In the genomic region with DNA sequence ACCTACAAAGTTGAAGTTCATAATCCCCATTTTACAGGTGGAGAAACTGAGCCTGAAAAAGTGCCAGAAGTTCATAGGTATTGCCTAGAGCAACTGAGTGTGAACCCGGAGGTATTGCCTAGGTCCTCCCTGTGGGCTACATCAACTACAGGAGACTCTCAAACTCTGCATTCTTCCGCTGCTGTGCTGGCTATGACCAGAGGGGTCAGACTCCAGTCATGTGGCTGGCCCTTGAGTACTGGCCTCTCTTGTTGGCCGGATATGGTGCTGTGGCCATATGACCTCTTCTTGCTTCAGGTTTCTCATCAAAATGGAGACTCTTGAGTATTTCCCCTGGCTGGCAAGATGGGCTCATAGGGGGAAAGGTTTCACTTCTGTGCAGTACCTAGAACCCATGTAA, we compare ENCODE assay signal across 27 mouse cellular contexts. TPM values are rescaled to one million over a fixed set of nuclear protein-coding genes. Genes with fewer than 3 reads are reported as not detected.
DNase-seq lines count a peak whose midpoint lies in the region; ATAC-seq and TF ChIP-seq lines count a peak whose summit lies in the region.
"Had no signal": no experiment of that assay in that cellular context is flagged by ENCODE, and none has a peak within 500 bp of the region (broad histone marks: within the 10 kb centered on the region; RNA-seq: fewer than 3 reads in every experiment).

No protein-coding gene starts in this region.

- H3K27me3 ChIP-seq in heart, postnatal 0 days (ENCODE audit: control insufficient read depth, insufficient read depth, low read length): no peaks in the 10 kb centered on the region
- peaks cover 2% of the 10 kb centered on the region; the same call in 1 of the 2 replicates for H3K27me3 ChIP-seq in heart, embryonic 11.5 days (ENCODE audit: control insufficient read depth, insufficient read depth, low read length)
- peaks cover 11% of the 10 kb centered on the region for H3K27me3 ChIP-seq in liver, embryonic 14.5 days (ENCODE audit: control insufficient read depth, insufficient read depth, low read length)
- H3K27me3 ChIP-seq in liver, embryonic 12.5 days (replicated peaks): peaks cover 22% of the 10 kb centered on the region
- H3K27me3 ChIP-seq in intestine, postnatal 0 days (replicated peaks; ENCODE audit: control insufficient read depth, insufficient read depth, low read length): no peaks in the 10 kb centered on the region
- H3K27me3 ChIP-seq: Patski had no signal

- ATAC-seq in heart, postnatal 0 days (ENCODE audit: insufficient read depth, low read depth): no peak
- ATAC-seq in heart, embryonic 11.5 days (replicated peaks; ENCODE audit: insufficient number of reproducible peaks, low FRiP score, low TSS enrichment): no peak
- ATAC-seq in liver, embryonic 14.5 days (ENCODE audit: insufficient read depth): no peak
- no peak for ATAC-seq in liver, embryonic 12.5 days
- ATAC-seq in intestine, postnatal 0 days: no peak
- no peak for ATAC-seq in erythroid progenitor cell, adult 5-6 weeks (replicated peaks; ENCODE audit: low FRiP score, poor library complexity, severe bottlenecking)
- ATAC-seq: activated CD4-positive, CD25-positive, alpha-beta regulatory T cell, adult 4 months; forebrain, embryonic 13.5 days; forebrain, postnatal 0 days; Patski had no signal

- H3K4me1 ChIP-seq in heart, postnatal 0 days (ENCODE audit: control insufficient read depth, insufficient read depth): peaks cover 45% of the 10 kb centered on the region
- peaks cover 57% of the 10 kb centered on the region for H3K4me1 ChIP-seq in heart, embryonic 11.5 days (ENCODE audit: control insufficient read depth, insufficient read depth, low read length)
- peaks cover 6 to 44% of the 10 kb centered on the region in 2 experiments for H3K4me1 ChIP-seq in liver, embryonic 14.5 days (replicated peaks; ENCODE audit: control insufficient read depth in 2 of 2, insufficient read depth in 2 of 2, low read length in 1 of 2)
- peaks cover 75% of the 10 kb centered on the region for H3K4me1 ChIP-seq in liver, embryonic 12.5 days
- peaks cover 12% of the 10 kb centered on the region; the same call in 1 of the 2 replicates for H3K4me1 ChIP-seq in intestine, postnatal 0 days (replicated peaks; ENCODE audit: control insufficient read depth, insufficient read depth, low read length)

- DNase-seq in heart, postnatal 0 days (ENCODE audit: low spot score): no peak
- no peak for DNase-seq in liver, embryonic 14.5 days (ENCODE audit: low read depth in 3 of 3, low spot score in 3 of 3)
- peak; percentile 42 for DNase-seq in lung, postnatal 36 days
- DNase-seq in lung, postnatal 25 days (ENCODE audit: low spot score): no peak
- DNase-seq: adrenal gland, postnatal 14 days; cerebellum, adult 18-20 months; cerebellum, adult 9-11 months; cerebellum, postnatal 36 days; forebrain, postnatal 0 days; gastrocnemius, postnatal 14 days; heart, adult 2 months; heart, postnatal 10 days had no signal

- no peaks in the 10 kb centered on the region for H3K36me3 ChIP-seq in heart, postnatal 0 days (replicated peaks; ENCODE audit: control insufficient read depth, insufficient read depth, low read length)
- H3K36me3 ChIP-seq in heart, embryonic 11.5 days (ENCODE audit: control insufficient read depth, insufficient read depth, low read length): no peaks in the 10 kb centered on the region
- H3K36me3 ChIP-seq in liver, embryonic 14.5 days (replicated peaks; ENCODE audit: control insufficient read depth, insufficient read depth, low read depth): no peaks in the 10 kb centered on the region
- no peaks in the 10 kb centered on the region for H3K36me3 ChIP-seq in liver, embryonic 12.5 days
- no peaks in the 10 kb centered on the region; the same call in 1 of the 2 replicates for H3K36me3 ChIP-seq in intestine, postnatal 0 days (ENCODE audit: control insufficient read depth, insufficient read depth)
- H3K36me3 ChIP-seq: embryonic facial prominence, embryonic 13.5 days; heart, embryonic 13.5 days had no signal

- no peak overlapping the region for H3K4me2 ChIP-seq in heart, postnatal 0 days (ENCODE audit: low read depth, low read length)
- H3K4me2 ChIP-seq in heart, embryonic 11.5 days: no peak overlapping the region
- H3K4me2 ChIP-seq in liver, embryonic 14.5 days (ENCODE audit: low read depth): no peak overlapping the region
- H3K4me2 ChIP-seq in liver, embryonic 12.5 days: no peak overlapping the region
- H3K4me2 ChIP-seq in intestine, postnatal 0 days (replicated peaks; ENCODE audit: low read depth): 0 out of 2 replicates have a peak overlapping the region, but pooled peaks have one; percentile 10
- H3K4me2 ChIP-seq: embryonic facial prominence, embryonic 13.5 days; forebrain, embryonic 13.5 days; heart, embryonic 13.5 days; hindbrain, embryonic 14.5 days had no signal

- TF ChIP-seq EP300 in heart, postnatal 0 days (IDR thresholded peaks at IDR 0.05; ENCODE audit: low read depth): no peak
- no peak for TF ChIP-seq EP300 in liver, embryonic 14.5 days (IDR thresholded peaks at IDR 0.05; ENCODE audit: low read depth)

- no peak overlapping the region for H3K9ac ChIP-seq in heart, postnatal 0 days (replicated peaks; ENCODE audit: low read depth, low read length)
- no peak overlapping the region for H3K9ac ChIP-seq in heart, embryonic 11.5 days (ENCODE audit: low read depth, low read length)
- H3K9ac ChIP-seq in liver, embryonic 14.5 days (replicated peaks): no peak overlapping the region
- H3K9ac ChIP-seq in liver, embryonic 12.5 days: no peak overlapping the region
- no peak overlapping the region for H3K9ac ChIP-seq in intestine, postnatal 0 days (ENCODE audit: low read depth, low read length)
- H3K9ac ChIP-seq: embryonic facial prominence, embryonic 13.5 days; forebrain, embryonic 13.5 days; forebrain, postnatal 0 days; hindbrain, embryonic 14.5 days had no signal

- 75% methylated on average over 3 of the region's 3 CpGs for WGBS in heart, postnatal 0 days
- 67% methylated on average over 3 of the region's 3 CpGs for WGBS in heart, embryonic 11.5 days (ENCODE audit: insufficient replicate concordance)
- WGBS in liver, embryonic 14.5 days (ENCODE audit: insufficient replicate concordance): 55% methylated on average over 3 of the region's 3 CpGs
- WGBS in liver, embryonic 12.5 days (ENCODE audit: insufficient replicate concordance): 71% methylated on average over 3 of the region's 3 CpGs
- 66% methylated on average over 3 of the region's 3 CpGs for WGBS in intestine, postnatal 0 days

- peak; percentile 10; the same call in 1 of the 2 replicates for TF ChIP-seq CTCF in heart, postnatal 0 days (IDR thresholded peaks at IDR 0.05; ENCODE audit: low read depth)
- TF ChIP-seq CTCF in liver, embryonic 14.5 days (IDR thresholded peaks at IDR 0.05; ENCODE audit: low read depth): 0 out of 2 replicates have a peak, but pooled peaks have one; percentile 4
- TF ChIP-seq CTCF in intestine, postnatal 0 days (IDR thresholded peaks at IDR 0.05; ENCODE audit: low read depth): peak; percentile 43

- no peak overlapping the region for H3K4me3 ChIP-seq in heart, postnatal 0 days (ENCODE audit: low read depth, low read length)
- no peak overlapping the region for H3K4me3 ChIP-seq in heart, embryonic 11.5 days (ENCODE audit: low read depth, low read length)
- no peak overlapping the region for H3K4me3 ChIP-seq in liver, embryonic 14.5 days (ENCODE audit: insufficient read depth in 1 of 2, low read depth in 2 of 2, low read length in 2 of 2)
- no peak overlapping the region for H3K4me3 ChIP-seq in liver, embryonic 12.5 days
- H3K4me3 ChIP-seq in intestine, postnatal 0 days (ENCODE audit: low read depth, low read length): no peak overlapping the region
- H3K4me3 ChIP-seq: embryonic facial prominence, embryonic 13.5 days; forebrain, embryonic 13.5 days; heart, adult 2 months; heart, embryonic 13.5 days had no signal

- H3K9me3 ChIP-seq in heart, postnatal 0 days (replicated peaks; ENCODE audit: control insufficient read depth, low read length): no peaks in the 10 kb centered on the region
- no peaks in the 10 kb centered on the region for H3K9me3 ChIP-seq in heart, embryonic 11.5 days (replicated peaks; ENCODE audit: control insufficient read depth, low read length)
- no peaks in the 10 kb centered on the region for H3K9me3 ChIP-seq in liver, embryonic 14.5 days (ENCODE audit: control insufficient read depth, low read length)
- no peaks in the 10 kb centered on the region for H3K9me3 ChIP-seq in liver, embryonic 12.5 days (replicated peaks)
- H3K9me3 ChIP-seq in intestine, postnatal 0 days (ENCODE audit: control insufficient read depth): no peaks in the 10 kb centered on the region
- H3K9me3 ChIP-seq: embryonic facial prominence, embryonic 13.5 days; forebrain, embryonic 13.5 days; heart, embryonic 13.5 days had no signal

- no peak overlapping the region; the same call in 1 of the 2 replicates for H3K27ac ChIP-seq in heart, postnatal 0 days (ENCODE audit: low read depth)
- no peak overlapping the region for H3K27ac ChIP-seq in heart, embryonic 11.5 days (ENCODE audit: low read depth, low read length)
- no peak overlapping the region for H3K27ac ChIP-seq in liver, embryonic 14.5 days
- no peak overlapping the region for H3K27ac ChIP-seq in liver, embryonic 12.5 days
- peak overlapping the region; percentile 88 for H3K27ac ChIP-seq in intestine, postnatal 0 days (ENCODE audit: low read depth, low read length)
- H3K27ac ChIP-seq: embryonic facial prominence, embryonic 13.5 days; forebrain, embryonic 13.5 days; heart, adult 2 months; hindbrain, embryonic 14.5 days had no signal

RNA-seq across cellular contexts. Expression of a gene that starts 5.1 kb away (rescaled TPM):
- total RNA-seq in heart, postnatal 0 days (2014; rRNA removed; ENCODE audit: low replicate concordance): 3.4 TPM in 1 of 2 replicates, not detected in the other
- 1.1 and 1.4 TPM in 2 replicates for polyA plus RNA-seq in heart, postnatal 0 days (2015; fragmentation: Nextera tagmentation; extraction: Ambion mirVana)
- polyA plus RNA-seq in heart, embryonic 11.5 days (2014; fragmentation: Nextera tagmentation; extraction: Ambion mirVana): 1.2 and 2.2 TPM in 2 replicates
- 0.89 and 0.93 TPM in 2 replicates for polyA plus RNA-seq in liver, embryonic 14.5 days (2012; rRNA removed)
- polyA plus RNA-seq in liver, embryonic 14.5 days (2014; fragmentation: Nextera tagmentation; extraction: Ambion mirVana): 1.1 and 1.2 TPM in 2 replicates
- 0.62 and 0.66 TPM in 2 replicates for polyA plus RNA-seq in liver, embryonic 12.5 days (2016; fragmentation: Nextera tagmentation; extraction: Ambion mirVana)
- 0.35 and 0.77 TPM in 2 replicates for polyA plus RNA-seq in intestine, postnatal 0 days (2015; fragmentation: Nextera tagmentation; extraction: Ambion mirVana)
- total RNA-seq in erythroid progenitor cell, adult 5-6 weeks (2015; ENCODE audit: low replicate concordance): not detected in 2 replicates
- not detected in 2 replicates for total RNA-seq in erythroid progenitor cell, adult 5-6 weeks (2017; ENCODE audit: low replicate concordance)
- total RNA-seq: adrenal gland, adult 18-20 months; gastrocnemius, adult 18-20 months; gastrocnemius, postnatal 14 days; heart, adult 2 months; heart, postnatal 10 days; MEL had no signal
- polyA plus RNA-seq: activated CD4-positive, CD25-positive, alpha-beta regulatory T cell, adult 4 months; C2C12 had no signal

RNA-seq across cellular contexts. Expression of a gene that starts 5.9 kb away (rescaled TPM):
- 1.3 and 1.8 TPM in 2 replicates for total RNA-seq in heart, postnatal 0 days (2014; rRNA removed; ENCODE audit: low replicate concordance)
- polyA plus RNA-seq in heart, postnatal 0 days (2015; fragmentation: Nextera tagmentation; extraction: Ambion mirVana): 0.92 and 1.0 TPM in 2 replicates
- 1.2 and 1.6 TPM in 2 replicates for polyA plus RNA-seq in heart, embryonic 11.5 days (2014; fragmentation: Nextera tagmentation; extraction: Ambion mirVana)
- 0.44 and 0.56 TPM in 2 replicates for polyA plus RNA-seq in liver, embryonic 14.5 days (2012; rRNA removed)
- 0.42 and 0.56 TPM in 2 replicates for polyA plus RNA-seq in liver, embryonic 14.5 days (2014; fragmentation: Nextera tagmentation; extraction: Ambion mirVana)
- polyA plus RNA-seq in liver, embryonic 12.5 days (2016; fragmentation: Nextera tagmentation; extraction: Ambion mirVana): 0.10 and 0.31 TPM in 2 replicates
- polyA plus RNA-seq in intestine, postnatal 0 days (2015; fragmentation: Nextera tagmentation; extraction: Ambion mirVana): 6.1 and 7.7 TPM in 2 replicates
- 1.4 TPM in 1 of 2 replicates, not detected in the other for total RNA-seq in erythroid progenitor cell, adult 5-6 weeks (2015; ENCODE audit: low replicate concordance)
- not detected in 2 replicates for total RNA-seq in erythroid progenitor cell, adult 5-6 weeks (2017; ENCODE audit: low replicate concordance)
- total RNA-seq: MEL had no signal

RNA-seq across cellular contexts. Expression of a gene that starts 41.9 kb away (rescaled TPM):
- total RNA-seq in heart, postnatal 0 days (2014; rRNA removed; ENCODE audit: low replicate concordance): not detected in 2 replicates
- 0.86 and 1.0 TPM in 2 replicates for polyA plus RNA-seq in heart, postnatal 0 days (2015; fragmentation: Nextera tagmentation; extraction: Ambion mirVana)
- 3.3 and 4.3 TPM in 2 replicates for polyA plus RNA-seq in heart, embryonic 11.5 days (2014; fragmentation: Nextera tagmentation; extraction: Ambion mirVana)
- 0.63 and 0.69 TPM in 2 replicates for polyA plus RNA-seq in liver, embryonic 14.5 days (2012; rRNA removed)
- polyA plus RNA-seq in liver, embryonic 14.5 days (2014; fragmentation: Nextera tagmentation; extraction: Ambion mirVana): 1.0 and 1.1 TPM in 2 replicates
- 0.97 and 1.4 TPM in 2 replicates for polyA plus RNA-seq in liver, embryonic 12.5 days (2016; fragmentation: Nextera tagmentation; extraction: Ambion mirVana)
- 2.7 and 3.3 TPM in 2 replicates for polyA plus RNA-seq in intestine, postnatal 0 days (2015; fragmentation: Nextera tagmentation; extraction: Ambion mirVana)
- total RNA-seq in erythroid progenitor cell, adult 5-6 weeks (2015; ENCODE audit: low replicate concordance): 2.5 TPM in 1 of 2 replicates, not detected in the other
- not detected in 2 replicates for total RNA-seq in erythroid progenitor cell, adult 5-6 weeks (2017; ENCODE audit: low replicate concordance)
- total RNA-seq: forebrain, postnatal 0 days; gastrocnemius, adult 18-20 months had no signal
- polyA plus RNA-seq: activated CD4-positive, CD25-positive, alpha-beta regulatory T cell, adult 4 months had no signal

RNA-seq across cellular contexts. Expression of a gene that starts 57.1 kb away (rescaled TPM):
- not detected in 2 replicates for total RNA-seq in heart, postnatal 0 days (2014; rRNA removed; ENCODE audit: low replicate concordance)
- 0.32 and 0.38 TPM in 2 replicates for polyA plus RNA-seq in heart, postnatal 0 days (2015; fragmentation: Nextera tagmentation; extraction: Ambion mirVana)
- 1.2 and 2.5 TPM in 2 replicates for polyA plus RNA-seq in heart, embryonic 11.5 days (2014; fragmentation: Nextera tagmentation; extraction: Ambion mirVana)
- polyA plus RNA-seq in liver, embryonic 14.5 days (2012; rRNA removed): 0.41 and 0.44 TPM in 2 replicates
- 0.14 and 0.18 TPM in 2 replicates for polyA plus RNA-seq in liver, embryonic 14.5 days (2014; fragmentation: Nextera tagmentation; extraction: Ambion mirVana)
- polyA plus RNA-seq in liver, embryonic 12.5 days (2016; fragmentation: Nextera tagmentation; extraction: Ambion mirVana): 0.48 and 0.56 TPM in 2 replicates
- 0.13 and 0.17 TPM in 2 replicates for polyA plus RNA-seq in intestine, postnatal 0 days (2015; fragmentation: Nextera tagmentation; extraction: Ambion mirVana)
- total RNA-seq in erythroid progenitor cell, adult 5-6 weeks (2015; ENCODE audit: low replicate concordance): not detected in 2 replicates
- not detected in 2 replicates for total RNA-seq in erythroid progenitor cell, adult 5-6 weeks (2017; ENCODE audit: low replicate concordance)
- total RNA-seq: hematopoietic stem cell, adult 5-6 weeks had no signal

RNA-seq across cellular contexts. Expression of a gene that starts 59.8 kb away (rescaled TPM):
- 14.7 and 26.4 TPM in 2 replicates for total RNA-seq in heart, postnatal 0 days (2014; rRNA removed; ENCODE audit: low replicate concordance)
- polyA plus RNA-seq in heart, postnatal 0 days (2015; fragmentation: Nextera tagmentation; extraction: Ambion mirVana): 11.5 and 11.9 TPM in 2 replicates
- 15.9 and 18.3 TPM in 2 replicates for polyA plus RNA-seq in heart, embryonic 11.5 days (2014; fragmentation: Nextera tagmentation; extraction: Ambion mirVana)
- 13.8 and 15.5 TPM in 2 replicates for polyA plus RNA-seq in liver, embryonic 14.5 days (2012; rRNA removed)
- 10.4 and 11.8 TPM in 2 replicates for polyA plus RNA-seq in liver, embryonic 14.5 days (2014; fragmentation: Nextera tagmentation; extraction: Ambion mirVana)
- 17.6 and 18.0 TPM in 2 replicates for polyA plus RNA-seq in liver, embryonic 12.5 days (2016; fragmentation: Nextera tagmentation; extraction: Ambion mirVana)
- 8.3 and 9.2 TPM in 2 replicates for polyA plus RNA-seq in intestine, postnatal 0 days (2015; fragmentation: Nextera tagmentation; extraction: Ambion mirVana)
- total RNA-seq in erythroid progenitor cell, adult 5-6 weeks (2015; ENCODE audit: low replicate concordance): 35.6 and 71.4 TPM in 2 replicates
- total RNA-seq in erythroid progenitor cell, adult 5-6 weeks (2017; ENCODE audit: low replicate concordance): 54.4 and 71.9 TPM in 2 replicates
